Mouse (Mus musculus): ENCODE data around the gene Palld. TPM values are rescaled to one million over a fixed set of nuclear protein-coding genes. Genes with fewer than 3 reads are reported as not detected.

Palld gene
- total RNA-seq, 1 experiment from 2014 or later, result 0.70 TPM

- ATAC-seq (ENCODE audit: extremely low read depth, insufficient number of reproducible peaks, low FRiP score, poor library complexity, severe bottlenecking), result no peak
Measured at GRCm38 (mm10) chr8:61873994-61874393, 28.5 kb downstream of the Palld start.

GRCm38 (mm10) chr8:61868481-61868880, 34.0 kb downstream of the Palld start:
- ATAC-seq (ENCODE audit: extremely low read depth, insufficient number of reproducible peaks, low FRiP score, poor library complexity, severe bottlenecking), result no peak

- ATAC-seq (ENCODE audit: extremely low read depth, insufficient number of reproducible peaks, low FRiP score, poor library complexity, severe bottlenecking), result no peak
Measured at GRCm38 (mm10) chr8:61866920-61867319, 35.6 kb downstream of the Palld start.

- ATAC-seq (ENCODE audit: extremely low read depth, insufficient number of reproducible peaks, low FRiP score, poor library complexity, severe bottlenecking), result no peak
Measured at GRCm38 (mm10) chr8:61865365-61865764, 37.1 kb downstream of the Palld start.

- ATAC-seq (ENCODE audit: extremely low read depth, insufficient number of reproducible peaks, low FRiP score, poor library complexity, severe bottlenecking), result no peak
Measured at GRCm38 (mm10) chr8:61851270-61851669, 51.2 kb downstream of the Palld start.

- no peak for ATAC-seq (ENCODE audit: extremely low read depth, insufficient number of reproducible peaks, low FRiP score, poor library complexity, severe bottlenecking)
Measured at GRCm38 (mm10) chr8:61848581-61849162, 53.8 kb downstream of the Palld start.

- ATAC-seq (ENCODE audit: extremely low read depth, insufficient number of reproducible peaks, low FRiP score, poor library complexity, severe bottlenecking), result no peak
Measured at GRCm38 (mm10) chr8:61847494-61847893, 55.0 kb downstream of the Palld start.

GRCm38 (mm10) chr8:61844992-61845391, 57.5 kb downstream of the Palld start:
- no peak for ATAC-seq (ENCODE audit: extremely low read depth, insufficient number of reproducible peaks, low FRiP score, poor library complexity, severe bottlenecking)

GRCm38 (mm10) chr8:61844575-61844974, 57.9 kb downstream of the Palld start:
- ATAC-seq (ENCODE audit: extremely low read depth, insufficient number of reproducible peaks, low FRiP score, poor library complexity, severe bottlenecking), result no peak

- no peak for ATAC-seq (ENCODE audit: extremely low read depth, insufficient number of reproducible peaks, low FRiP score, poor library complexity, severe bottlenecking)
Measured at GRCm38 (mm10) chr8:61843776-61844175, 58.7 kb downstream of the Palld start.

- no peak for ATAC-seq (ENCODE audit: extremely low read depth, insufficient number of reproducible peaks, low FRiP score, poor library complexity, severe bottlenecking)
Measured at GRCm38 (mm10) chr8:61833211-61833610, 69.3 kb downstream of the Palld start.

GRCm38 (mm10) chr8:61831944-61832343, 70.5 kb downstream of the Palld start:
- ATAC-seq (ENCODE audit: extremely low read depth, insufficient number of reproducible peaks, low FRiP score, poor library complexity, severe bottlenecking), result no peak

- ATAC-seq (ENCODE audit: extremely low read depth, insufficient number of reproducible peaks, low FRiP score, poor library complexity, severe bottlenecking), result no peak
Measured at GRCm38 (mm10) chr8:61830821-61831220, 71.7 kb downstream of the Palld start.

GRCm38 (mm10) chr8:61824563-61824962, 77.9 kb downstream of the Palld start:
- no peak for ATAC-seq (ENCODE audit: extremely low read depth, insufficient number of reproducible peaks, low FRiP score, poor library complexity, severe bottlenecking)

- ATAC-seq (ENCODE audit: extremely low read depth, insufficient number of reproducible peaks, low FRiP score, poor library complexity, severe bottlenecking), result no peak
Measured at GRCm38 (mm10) chr8:61823157-61823556, 79.3 kb downstream of the Palld start.

GRCm38 (mm10) chr8:61803764-61804163, 98.7 kb downstream of the Palld start:
- ATAC-seq (ENCODE audit: extremely low read depth, insufficient number of reproducible peaks, low FRiP score, poor library complexity, severe bottlenecking), result no peak

GRCm38 (mm10) chr8:61802840-61803239, 99.7 kb downstream of the Palld start:
- ATAC-seq (ENCODE audit: extremely low read depth, insufficient number of reproducible peaks, low FRiP score, poor library complexity, severe bottlenecking), result no peak

- no peak for ATAC-seq (ENCODE audit: extremely low read depth, insufficient number of reproducible peaks, low FRiP score, poor library complexity, severe bottlenecking)
Measured at GRCm38 (mm10) chr8:61797391-61797947, 105.0 kb downstream of the Palld start.

GRCm38 (mm10) chr8:61796537-61797050, 105.9 kb downstream of the Palld start:
- no peak for ATAC-seq (ENCODE audit: extremely low read depth, insufficient number of reproducible peaks, low FRiP score, poor library complexity, severe bottlenecking)

GRCm38 (mm10) chr8:61789946-61790345, 112.5 kb downstream of the Palld start:
- ATAC-seq (ENCODE audit: extremely low read depth, insufficient number of reproducible peaks, low FRiP score, poor library complexity, severe bottlenecking), result no peak

GRCm38 (mm10) chr8:61789289-61789688, 113.2 kb downstream of the Palld start:
- ATAC-seq (ENCODE audit: extremely low read depth, insufficient number of reproducible peaks, low FRiP score, poor library complexity, severe bottlenecking), result no peak

Measured in neutrophil, adult 5-6 weeks (primary cell).